Mouse (Mus musculus): Measurements from ENCODE around the gene Anapc16. TPM values are rescaled to one million over a fixed set of nuclear protein-coding genes. Genes with fewer than 3 reads are reported as not detected.

Anapc16 gene
- polyA plus RNA-seq, 1 experiment from 2014 or later = 30.3 TPM

GRCm38 (mm10) chr10:59971813-59972212 is 31.1 kb downstream of the Anapc16 start:
- Histone ChIP-seq H3K36me3 (ENCODE audit: inconsistent target) (no peaks in the 10 kb centered on the region), H3K27ac (no peak overlapping the region), H3K79me2 (ENCODE audit: inconsistent target) (no peaks in the 10 kb centered on the region), H3K4me3 (ENCODE audit: inconsistent target) (no peak overlapping the region)
- over 99% methylated on average over 8 of the region's 8 CpGs for WGBS (ENCODE audit: missing documents)

- no peak overlapping the region for H3K27ac ChIP-seq
- H3K79me2 ChIP-seq (ENCODE audit: inconsistent target) = no peaks in the 10 kb centered on the region
- peak overlapping the region; percentile 40 for H3K4me3 ChIP-seq (ENCODE audit: inconsistent target)
- no peaks in the 10 kb centered on the region for H3K36me3 ChIP-seq (ENCODE audit: inconsistent target)
- WGBS (ENCODE audit: missing documents) = 32% methylated on average over 6 of the region's 6 CpGs
Observed at GRCm38 (mm10) chr10:59970450-59971062, 32.4 kb downstream of the Anapc16 start.

GRCm38 (mm10) chr10:59969821-59970449 is 33.0 kb downstream of the Anapc16 start:
- Histone ChIP-seq H3K4me3 (ENCODE audit: inconsistent target) (peak overlapping the region; percentile 40), H3K36me3 (ENCODE audit: inconsistent target) (no peaks in the 10 kb centered on the region), H3K27ac (no peak overlapping the region), H3K79me2 (ENCODE audit: inconsistent target) (no peaks in the 10 kb centered on the region)
- WGBS (ENCODE audit: missing documents) = 3% methylated on average over 25 of the region's 25 CpGs

GRCm38 (mm10) chr10:59967309-59967942 is 35.5 kb downstream of the Anapc16 start:
- no peak overlapping the region for H3K27ac ChIP-seq
- no peaks in the 10 kb centered on the region for H3K79me2 ChIP-seq (ENCODE audit: inconsistent target)
- WGBS (ENCODE audit: missing documents) = 59% methylated on average over 6 of the region's 6 CpGs
- H3K4me3 ChIP-seq (ENCODE audit: inconsistent target) = no peak overlapping the region
- no peaks in the 10 kb centered on the region for H3K36me3 ChIP-seq (ENCODE audit: inconsistent target)

GRCm38 (mm10) chr10:59966743-59967142 is 36.2 kb downstream of the Anapc16 start:
- no peaks in the 10 kb centered on the region for H3K79me2 ChIP-seq (ENCODE audit: inconsistent target)
- WGBS (ENCODE audit: missing documents) = 90% methylated on average over 6 of the region's 6 CpGs
- H3K27ac ChIP-seq = no peak overlapping the region
- H3K36me3 ChIP-seq (ENCODE audit: inconsistent target) = no peaks in the 10 kb centered on the region
- no peak overlapping the region for H3K4me3 ChIP-seq (ENCODE audit: inconsistent target)

GRCm38 (mm10) chr10:59965788-59966187 is 37.1 kb downstream of the Anapc16 start:
- 98% methylated on average over 8 of the region's 8 CpGs for whole genome bisulfite sequencing (ENCODE audit: missing documents)
- H3K4me3 ChIP-seq (ENCODE audit: inconsistent target) = no peak overlapping the region
- H3K79me2 ChIP-seq (ENCODE audit: inconsistent target) = no peaks in the 10 kb centered on the region
- no peak overlapping the region for H3K27ac ChIP-seq
- no peaks in the 10 kb centered on the region for H3K36me3 ChIP-seq (ENCODE audit: inconsistent target)

GRCm38 (mm10) chr10:59965362-59965695 is 37.6 kb downstream of the Anapc16 start:
- Histone ChIP-seq H3K36me3 (ENCODE audit: inconsistent target) (no peaks in the 10 kb centered on the region), H3K27ac (no peak overlapping the region), H3K4me3 (ENCODE audit: inconsistent target) (no peak overlapping the region), H3K79me2 (ENCODE audit: inconsistent target) (no peaks in the 10 kb centered on the region)
- 90% methylated on average over 9 of the region's 9 CpGs for WGBS (ENCODE audit: missing documents)

GRCm38 (mm10) chr10:59964504-59965361 is 38.2 kb downstream of the Anapc16 start:
- no peaks in the 10 kb centered on the region for H3K79me2 ChIP-seq (ENCODE audit: inconsistent target)
- H3K27ac ChIP-seq = no peak overlapping the region
- no peaks in the 10 kb centered on the region for H3K36me3 ChIP-seq (ENCODE audit: inconsistent target)
- WGBS (ENCODE audit: missing documents) = 38% methylated on average over 20 of the region's 23 CpGs
- no peak overlapping the region for H3K4me3 ChIP-seq (ENCODE audit: inconsistent target)

- Histone ChIP-seq H3K36me3 (ENCODE audit: inconsistent target) (no peaks in the 10 kb centered on the region), H3K27ac (no peak overlapping the region), H3K4me3 (ENCODE audit: inconsistent target) (no peak overlapping the region), H3K79me2 (ENCODE audit: inconsistent target) (no peaks in the 10 kb centered on the region)
- WGBS (ENCODE audit: missing documents) = 96% methylated on average over 2 of the region's 2 CpGs
Observed at GRCm38 (mm10) chr10:59963609-59964008, 39.3 kb downstream of the Anapc16 start.

GRCm38 (mm10) chr10:59959517-59959916 is 43.4 kb downstream of the Anapc16 start:
- 89% methylated on average over 12 of the region's 12 CpGs for WGBS (ENCODE audit: missing documents)
- Histone ChIP-seq H3K27ac (no peak overlapping the region), H3K36me3 (ENCODE audit: inconsistent target) (no peaks in the 10 kb centered on the region), H3K4me3 (ENCODE audit: inconsistent target) (no peak overlapping the region), H3K79me2 (ENCODE audit: inconsistent target) (no peaks in the 10 kb centered on the region)

- H3K27ac ChIP-seq = no peak overlapping the region
- H3K36me3 ChIP-seq (ENCODE audit: inconsistent target) = no peaks in the 10 kb centered on the region
- H3K79me2 ChIP-seq (ENCODE audit: inconsistent target) = no peaks in the 10 kb centered on the region
- no peak overlapping the region for H3K4me3 ChIP-seq (ENCODE audit: inconsistent target)
- WGBS (ENCODE audit: missing documents) = 65% methylated on average over 5 of the region's 5 CpGs
Observed at GRCm38 (mm10) chr10:59958458-59958857, 44.5 kb downstream of the Anapc16 start.

- no peak overlapping the region for H3K4me3 ChIP-seq (ENCODE audit: inconsistent target)
- no peak overlapping the region for H3K27ac ChIP-seq
- no peaks in the 10 kb centered on the region for H3K36me3 ChIP-seq (ENCODE audit: inconsistent target)
- H3K79me2 ChIP-seq (ENCODE audit: inconsistent target) = no peaks in the 10 kb centered on the region
- WGBS (ENCODE audit: missing documents) = 80% methylated on average over 24 of the region's 25 CpGs
Observed at GRCm38 (mm10) chr10:59957171-59958149, 45.5 kb downstream of the Anapc16 start.

GRCm38 (mm10) chr10:59956681-59957080 is 46.3 kb downstream of the Anapc16 start:
- WGBS (ENCODE audit: missing documents) = 92% methylated on average over 5 of the region's 5 CpGs
- Histone ChIP-seq H3K79me2 (ENCODE audit: inconsistent target) (no peaks in the 10 kb centered on the region), H3K4me3 (ENCODE audit: inconsistent target) (no peak overlapping the region), H3K27ac (no peak overlapping the region), H3K36me3 (ENCODE audit: inconsistent target) (no peaks in the 10 kb centered on the region)

- H3K4me3 ChIP-seq (ENCODE audit: inconsistent target) = no peak overlapping the region
- H3K79me2 ChIP-seq (ENCODE audit: inconsistent target) = no peaks in the 10 kb centered on the region
- H3K36me3 ChIP-seq (ENCODE audit: inconsistent target) = no peaks in the 10 kb centered on the region
- H3K27ac ChIP-seq = no peak overlapping the region
- WGBS (ENCODE audit: missing documents) = 78% methylated on average over 6 of the region's 7 CpGs
Observed at GRCm38 (mm10) chr10:59953564-59954039, 49.3 kb downstream of the Anapc16 start.

All from macrophage (primary cell).